Mouse (Mus musculus): ENCODE data around the gene Zfp526. TPM values are rescaled to one million over a fixed set of nuclear protein-coding genes. Genes with fewer than 3 reads are reported as not detected.

Gene Zfp526
- polyA plus RNA-seq, 1 experiment from 2014 or later: 2.2 TPM

DNA sequence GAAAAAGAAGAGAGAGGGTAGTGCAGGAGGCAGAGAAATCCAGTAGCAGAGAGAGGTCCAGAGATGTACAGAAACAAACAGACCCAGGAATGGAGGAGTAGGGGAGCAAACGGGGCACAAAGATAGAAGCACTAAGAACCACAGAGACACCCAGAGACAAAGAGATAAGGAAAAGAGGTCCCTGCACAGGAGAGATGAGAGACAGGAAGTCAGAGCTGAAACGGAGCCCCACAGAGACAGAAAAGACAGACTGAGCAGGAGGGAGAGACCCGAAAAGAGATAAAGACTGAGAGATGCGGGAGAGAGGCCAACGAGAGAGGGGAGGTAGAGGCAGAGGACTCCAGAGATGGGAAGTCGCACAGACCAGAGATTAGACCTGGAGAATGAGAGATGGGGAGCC is 40.7 kb upstream of the Zfp526 start:
- Histone ChIP-seq H3K27ac (ENCODE audit: low read length) (no peak overlapping the region), H3K27me3 (replicated peaks; ENCODE audit: insufficient read depth, low read length) (peaks cover 77% of the 10 kb centered on the region), H3K9ac (replicated peaks; ENCODE audit: low read depth) (no peak overlapping the region), H3K9me3 (ENCODE audit: low read length) (no peaks in the 10 kb centered on the region), H3K4me2 (replicated peaks; ENCODE audit: low read depth, low read length) (no peak overlapping the region), H3K4me1 (ENCODE audit: insufficient read depth, low read depth, low read length) (no peaks in the 10 kb centered on the region), H3K4me3 (ENCODE audit: low read depth, low read length) (no peak overlapping the region), H3K36me3 (ENCODE audit: insufficient read depth, low read length) (no peaks in the 10 kb centered on the region)
- 4% methylated on average over 6 of the region's 6 CpGs for WGBS
- ATAC-seq (no peak), DNase-seq (ENCODE audit: low spot score) (no peak)
- TF ChIP-seq EP300 (IDR thresholded peaks at IDR 0.05): no peak
- TF ChIP-seq CTCF (IDR thresholded peaks at IDR 0.05): no peak

DNA sequence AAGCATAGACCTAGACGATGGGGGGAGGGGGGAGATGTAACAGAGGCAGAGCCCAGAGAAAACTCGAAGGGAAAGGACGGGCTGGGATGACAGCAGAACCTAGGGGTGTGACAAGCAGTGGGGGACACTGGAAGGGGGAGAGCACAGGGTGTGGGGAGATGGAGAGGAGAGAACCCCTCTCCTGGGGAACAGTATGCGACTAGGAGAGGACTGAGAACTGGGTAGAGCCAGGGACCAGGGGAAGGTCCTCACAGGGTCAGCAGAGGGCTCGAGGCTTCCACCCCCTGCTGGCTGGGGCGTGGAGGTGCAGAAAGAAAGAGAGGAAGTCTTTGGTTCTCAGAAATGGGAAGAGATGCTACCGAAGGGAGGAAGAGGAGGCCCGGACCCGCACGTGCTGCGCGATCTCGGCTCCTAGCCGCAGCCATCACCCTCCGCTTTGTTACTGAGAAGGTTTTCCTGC is 39.9 kb upstream of the Zfp526 start:
- peak; percentile 76 for TF ChIP-seq CTCF (IDR thresholded peaks at IDR 0.05)
- TF ChIP-seq EP300 (IDR thresholded peaks at IDR 0.05): no peak
- Histone ChIP-seq H3K27ac (ENCODE audit: low read length) (no peak overlapping the region), H3K9me3 (ENCODE audit: low read length) (no peaks in the 10 kb centered on the region), H3K27me3 (replicated peaks; ENCODE audit: insufficient read depth, low read length) (peaks cover 73% of the 10 kb centered on the region), H3K9ac (replicated peaks; ENCODE audit: low read depth) (no peak overlapping the region), H3K36me3 (ENCODE audit: insufficient read depth, low read length) (no peaks in the 10 kb centered on the region), H3K4me3 (ENCODE audit: low read depth, low read length) (no peak overlapping the region), H3K4me1 (ENCODE audit: insufficient read depth, low read depth, low read length) (no peaks in the 10 kb centered on the region), H3K4me2 (replicated peaks; ENCODE audit: low read depth, low read length) (no peak overlapping the region)
- WGBS: under 1% methylated on average over 13 of the region's 15 CpGs
- DNase-seq (ENCODE audit: low spot score) (peak; percentile 47), ATAC-seq (peak; percentile 22; the same call in 1 of the 2 replicates)

DNA sequence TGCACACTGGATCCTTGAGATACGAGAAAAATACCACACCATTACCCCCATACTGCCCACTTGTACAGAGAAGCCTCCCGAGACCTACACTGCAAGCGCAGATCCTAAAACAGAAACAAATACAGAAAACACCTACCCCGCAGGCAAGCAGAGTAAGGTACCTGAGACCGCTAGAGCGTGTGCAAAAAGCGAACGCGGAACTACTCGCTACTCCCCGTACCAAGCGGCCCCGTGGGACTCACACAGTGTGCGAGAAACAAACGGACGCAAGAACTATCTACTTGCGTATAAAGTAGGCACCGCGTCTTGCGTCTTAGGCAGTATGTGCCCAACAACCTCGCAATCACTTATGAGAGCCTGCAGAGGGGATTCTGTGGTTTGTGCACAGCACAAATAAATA is 39.4 kb upstream of the Zfp526 start:
- Histone ChIP-seq H3K27ac (ENCODE audit: low read length) (no peak overlapping the region), H3K36me3 (ENCODE audit: insufficient read depth, low read length) (no peaks in the 10 kb centered on the region), H3K9me3 (ENCODE audit: low read length) (no peaks in the 10 kb centered on the region), H3K4me2 (replicated peaks; ENCODE audit: low read depth, low read length) (no peak overlapping the region), H3K4me1 (ENCODE audit: insufficient read depth, low read depth, low read length) (no peaks in the 10 kb centered on the region), H3K27me3 (replicated peaks; ENCODE audit: insufficient read depth, low read length) (peaks cover 68% of the 10 kb centered on the region), H3K4me3 (ENCODE audit: low read depth, low read length) (no peak overlapping the region), H3K9ac (replicated peaks; ENCODE audit: low read depth) (no peak overlapping the region)
- no peak for ATAC-seq
- no peak for DNase-seq (ENCODE audit: low spot score)
- WGBS: 9% methylated on average over 21 of the region's 21 CpGs
- TF ChIP-seq EP300 (IDR thresholded peaks at IDR 0.05) (no peak), CTCF (IDR thresholded peaks at IDR 0.05) (no peak)

GRCm38 (mm10) chr7:25184091-25184490 is 37.1 kb upstream of the Zfp526 start:
- Histone ChIP-seq H3K9me3 (ENCODE audit: low read length) (no peaks in the 10 kb centered on the region), H3K4me1 (ENCODE audit: insufficient read depth, low read depth, low read length) (no peaks in the 10 kb centered on the region), H3K4me3 (ENCODE audit: low read depth, low read length) (no peak overlapping the region), H3K36me3 (ENCODE audit: insufficient read depth, low read length) (no peaks in the 10 kb centered on the region), H3K4me2 (replicated peaks; ENCODE audit: low read depth, low read length) (no peak overlapping the region), H3K9ac (replicated peaks; ENCODE audit: low read depth) (no peak overlapping the region), H3K27me3 (replicated peaks; ENCODE audit: insufficient read depth, low read length) (peaks cover 49% of the 10 kb centered on the region), H3K27ac (ENCODE audit: low read length) (no peak overlapping the region)
- TF ChIP-seq EP300 (IDR thresholded peaks at IDR 0.05): no peak
- no peak for TF ChIP-seq CTCF (IDR thresholded peaks at IDR 0.05)
- DNase-seq (ENCODE audit: low spot score): no peak
- ATAC-seq: no peak
- 71% methylated on average over 6 of the region's 6 CpGs for WGBS

GRCm38 (mm10) chr7:25187662-25188650 is 33.3 kb upstream of the Zfp526 start:
- Histone ChIP-seq H3K36me3 (ENCODE audit: insufficient read depth, low read length) (no peaks in the 10 kb centered on the region), H3K4me2 (replicated peaks; ENCODE audit: low read depth, low read length) (no peak overlapping the region), H3K27me3 (replicated peaks; ENCODE audit: insufficient read depth, low read length) (peaks cover 11% of the 10 kb centered on the region; the same call in 1 of the 2 replicates), H3K4me3 (ENCODE audit: low read depth, low read length) (no peak overlapping the region), H3K9ac (replicated peaks; ENCODE audit: low read depth) (no peak overlapping the region), H3K9me3 (ENCODE audit: low read length) (no peaks in the 10 kb centered on the region), H3K4me1 (ENCODE audit: insufficient read depth, low read depth, low read length) (no peaks in the 10 kb centered on the region), H3K27ac (ENCODE audit: low read length) (no peak overlapping the region)
- no peak for TF ChIP-seq EP300 (IDR thresholded peaks at IDR 0.05)
- peak; percentile 100 for TF ChIP-seq CTCF (IDR thresholded peaks at IDR 0.05)
- WGBS: 21% methylated on average over 21 of the region's 21 CpGs
- DNase-seq (ENCODE audit: low spot score) (peak; percentile 86), ATAC-seq (peak; percentile 90)

DNA sequence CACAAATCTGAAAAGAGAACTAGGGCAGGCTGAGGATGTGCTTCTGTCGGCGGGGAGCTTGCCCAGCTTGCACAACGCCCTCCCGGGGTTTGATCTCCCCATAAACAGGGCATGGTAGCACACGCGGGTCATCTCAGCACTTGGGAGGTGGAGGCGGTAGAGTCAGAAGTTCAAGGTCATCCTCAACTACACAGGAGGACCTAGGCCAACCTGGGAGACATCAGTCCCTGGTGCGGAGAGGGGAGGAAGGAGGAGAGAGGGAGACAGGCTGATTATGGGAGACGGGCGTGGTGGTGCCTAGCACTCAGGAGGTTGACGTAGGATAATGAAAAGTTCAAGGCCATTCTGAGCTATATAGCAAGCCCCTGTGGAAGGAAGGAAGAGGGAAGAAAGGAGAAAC is 30.4 kb upstream of the Zfp526 start:
- no peak for ATAC-seq

More for the DNA sequence above, 30.4 kb upstream of the Zfp526 start:
- Histone ChIP-seq H3K27me3 (replicated peaks; ENCODE audit: insufficient read depth, low read length) (no peaks in the 10 kb centered on the region), H3K36me3 (ENCODE audit: insufficient read depth, low read length) (no peaks in the 10 kb centered on the region), H3K4me2 (replicated peaks; ENCODE audit: low read depth, low read length) (no peak overlapping the region), H3K4me3 (ENCODE audit: low read depth, low read length) (no peak overlapping the region), H3K27ac (ENCODE audit: low read length) (no peak overlapping the region), H3K9ac (replicated peaks; ENCODE audit: low read depth) (no peak overlapping the region), H3K4me1 (ENCODE audit: insufficient read depth, low read depth, low read length) (no peaks in the 10 kb centered on the region), H3K9me3 (ENCODE audit: low read length) (no peaks in the 10 kb centered on the region)
- DNase-seq (ENCODE audit: low spot score): no peak
- no peak for TF ChIP-seq CTCF (IDR thresholded peaks at IDR 0.05)
- TF ChIP-seq EP300 (IDR thresholded peaks at IDR 0.05): no peak
- 82% methylated on average over 11 of the region's 11 CpGs for WGBS

Data from lung, postnatal 0 days (tissue).